Mouse (Mus musculus) spleen, embryonic (tissue): ENCODE data around the gene Wipi2.

Experiments
- CTCF ChIA-PET: fragments of 350-600 bp; sonication (Branson Sonifier 250); formaldehyde crosslinking; loops from one replicate; lab custom pipeline; 2022; lab: Charles Lee

Wipi2 gene

GRCm38 (mm10) chr5:142629663-142630025, 2.1 kb downstream of the Wipi2 start:
- CTCF ChIA-PET, result no interaction called here

GRCm38 (mm10) chr5:142630224-142630623, 2.7 kb downstream of the Wipi2 start:
- CTCF ChIA-PET, result interaction anchor here (0.6 kb wide), 1 partner anchor 8 kb away, joined by 5 read pairs; no protein-coding TSS in a partner anchor

- CTCF ChIA-PET, result no interaction called here
These were observed 10.3 kb downstream of the Wipi2 start for GRCm38 (mm10) chr5:142637823-142638222.

GRCm38 (mm10) chr5:142640088-142640487, 12.6 kb downstream of the Wipi2 start:
- CTCF ChIA-PET, result interaction anchor here (0.5 kb wide), 1 partner anchor 391 kb away, joined by 3 read pairs; no protein-coding TSS in a partner anchor

GRCm38 (mm10) chr5:142641331-142642051, 14.0 kb downstream of the Wipi2 start:
- CTCF ChIA-PET, result no interaction called here

- CTCF ChIA-PET, result no interaction called here
These were observed 20.7 kb downstream of the Wipi2 start for GRCm38 (mm10) chr5:142648162-142648561.

- CTCF ChIA-PET, result interaction anchor here (0.5 kb wide), 1 partner anchor 93 kb away, joined by 6 read pairs; no protein-coding TSS in a partner anchor
These were observed 22.1 kb downstream of the Wipi2 start for GRCm38 (mm10) chr5:142649460-142650050.

GRCm38 (mm10) chr5:142650390-142650789, 22.9 kb downstream of the Wipi2 start:
- CTCF ChIA-PET, result interaction anchor here (0.6 kb wide), 1 partner anchor 342 kb away, joined by 3 read pairs; no protein-coding TSS in a partner anchor

- CTCF ChIA-PET, result interaction anchor here (0.6 kb wide), 1 partner anchor 343 kb away, joined by 3 read pairs; no protein-coding TSS in a partner anchor
These were observed 23.4 kb downstream of the Wipi2 start for GRCm38 (mm10) chr5:142650794-142651497.

- CTCF ChIA-PET, result no interaction called here
These were observed 24.8 kb downstream of the Wipi2 start for GRCm38 (mm10) chr5:142652266-142652665.

- CTCF ChIA-PET, result no interaction called here
These were observed 33.3 kb downstream of the Wipi2 start for GRCm38 (mm10) chr5:142660656-142661434.

GRCm38 (mm10) chr5:142667921-142668320, 40.4 kb downstream of the Wipi2 start:
- CTCF ChIA-PET, result interaction anchor here (0.7 kb wide), 1 partner anchor 224 kb away, joined by 3 read pairs; no protein-coding TSS in a partner anchor

GRCm38 (mm10) chr5:142668556-142669263, 41.2 kb downstream of the Wipi2 start:
- CTCF ChIA-PET, result interaction anchor here (0.7 kb wide), 1 partner anchor 223 kb away, joined by 3 read pairs; no protein-coding TSS in a partner anchor

- CTCF ChIA-PET, result no interaction called here
These were observed 42.2 kb downstream of the Wipi2 start for GRCm38 (mm10) chr5:142669726-142670125.

- CTCF ChIA-PET, result no interaction called here
These were observed 45.6 kb downstream of the Wipi2 start for GRCm38 (mm10) chr5:142673082-142673481.

GRCm38 (mm10) chr5:142678141-142678571, 50.7 kb downstream of the Wipi2 start:
- CTCF ChIA-PET, result no interaction called here

GRCm38 (mm10) chr5:142679065-142679464, 51.6 kb downstream of the Wipi2 start:
- CTCF ChIA-PET, result no interaction called here

GRCm38 (mm10) chr5:142681911-142682310, 54.4 kb downstream of the Wipi2 start:
- CTCF ChIA-PET, result no interaction called here

GRCm38 (mm10) chr5:142682529-142682928, 55.0 kb downstream of the Wipi2 start:
- CTCF ChIA-PET, result no interaction called here

- CTCF ChIA-PET, result interaction anchor here (0.6 kb wide), 1 partner anchor 128 kb away, joined by 5 read pairs; no protein-coding TSS in a partner anchor
These were observed 61.4 kb downstream of the Wipi2 start for GRCm38 (mm10) chr5:142688866-142689265.
